Mouse (Mus musculus) kidney, adult 2 months (tissue): Measurements from ENCODE around the gene Ctr9. TPM values are rescaled to one million over a fixed set of nuclear protein-coding genes. Genes with fewer than 3 reads are reported as not detected.
A peak's percentile ranks its signal among the peaks of the same experiment; 100 is the strongest.

ENCODE experiments used
- DNase-seq: peaks from one replicate; pipeline ENCODE4 v3.0.0; 2021
- H3K27ac ChIP-seq: fragments of 200-500 bp; 2 replicates; pipeline ENCODE4 v1.5.1; 2012; ENCODE audit warnings: low read depth, low read length, control low read depth, inconsistent platforms; ENCODE audit not compliant: insufficient read depth
- H3K27me3 ChIP-seq: fragments of 200-500 bp; replicated peaks from 2 replicates; pipeline ENCODE4 v1.6.1; 2012; ENCODE audit warnings: mild to moderate bottlenecking, moderate library complexity, low read length, inconsistent platforms; ENCODE audit not compliant: control insufficient read depth, insufficient read depth
- H3K36me3 ChIP-seq: fragments of 200-500 bp; 2 replicates; pipeline ENCODE4 v1.6.1; 2012; ENCODE audit warnings: mild to moderate bottlenecking, moderate library complexity, low read length, inconsistent platforms; ENCODE audit not compliant: control insufficient read depth, insufficient read depth
- H3K4me1 ChIP-seq: fragments of 200-500 bp; 2 replicates; pipeline ENCODE4 v1.6.1; 2011; ENCODE audit warnings: low read length; ENCODE audit not compliant: control insufficient read depth, insufficient read depth
- H3K4me3 ChIP-seq: fragments of 200-500 bp; 2 replicates; pipeline ENCODE4 v1.5.1; 2011; ENCODE audit warnings: mild to moderate bottlenecking, low read depth, low read length, control low read depth; ENCODE audit not compliant: insufficient read depth
- CTCF ChIP-seq: fragments of 200-500 bp; conservative IDR thresholded peaks from 2 replicates; pipeline ENCODE4 v1.5.1; 2011; ENCODE audit warnings: low read depth, mild to moderate bottlenecking, control low read depth, low read length, moderate library complexity, mixed read lengths; ENCODE audit not compliant: insufficient read depth, insufficient read length
- POLR2A ChIP-seq: fragments of 200-500 bp; IDR thresholded peaks from one replicate; pipeline ENCODE4 v1.6.1; 2011; ENCODE audit warnings: low read depth, low read length, control low read depth
- WGBS: fragments of 180-500 bp; shearing (Covaris S2); methylation state at CpG from one replicate; pipeline ENCODE4 v1.1.7; 2018; 5-methylcytosine and 5-hydroxymethylcytosine counted together
- polyA plus RNA-seq: library from polyadenylated mRNA; depleted of rRNA; stranded (reverse); fragments of >200 nt; gene quantifications from 2 replicates; pipeline ENCODE4 v1.2.3, GENCODE M21; 2012

The Ctr9 gene
- polyA plus RNA-seq, 1 experiment: 12.7 TPM

- no peaks in the 10 kb centered on the region for H3K27me3 ChIP-seq
- no peak for TF ChIP-seq POLR2A
- TF ChIP-seq CTCF: no peak
- H3K4me3 ChIP-seq: no peak overlapping the region
- H3K27ac ChIP-seq: no peak overlapping the region
- H3K4me1 ChIP-seq: no peaks in the 10 kb centered on the region
- no peaks in the 10 kb centered on the region for H3K36me3 ChIP-seq
- no peak for DNase-seq
- 79% methylated on average over 7 of the region's 7 CpGs for WGBS
Measured at GRCm38 (mm10) chr7:111014039-111014605, 14.6 kb upstream of the Ctr9 start.

DNA sequence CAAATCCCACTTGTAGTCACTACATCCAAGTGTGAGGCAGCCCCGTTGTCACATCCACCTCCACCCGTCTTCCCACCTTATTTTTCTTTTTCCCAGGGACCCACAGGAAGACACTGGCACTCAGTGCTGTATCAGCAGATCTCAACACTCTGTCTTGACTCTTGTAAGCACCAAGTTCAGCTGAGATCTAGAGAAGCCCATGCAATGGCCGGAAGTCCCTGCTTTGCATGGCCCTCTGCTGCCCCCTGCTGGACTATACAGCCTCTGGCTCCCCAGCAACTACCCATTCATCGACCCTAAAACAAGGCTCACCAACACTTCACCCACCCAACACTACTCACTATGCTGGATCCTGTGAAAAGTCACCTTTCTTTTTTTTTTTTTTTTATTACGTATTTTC is 13.9 kb upstream of the Ctr9 start:
- H3K27ac ChIP-seq: no peak overlapping the region
- H3K4me3 ChIP-seq: no peak overlapping the region
- peak; percentile 97 for TF ChIP-seq CTCF
- no peak for TF ChIP-seq POLR2A
- no peaks in the 10 kb centered on the region for H3K27me3 ChIP-seq
- H3K36me3 ChIP-seq: no peaks in the 10 kb centered on the region
- 14% methylated on average over 5 of the region's 5 CpGs for WGBS
- peak; percentile 88 for DNase-seq
- H3K4me1 ChIP-seq: no peaks in the 10 kb centered on the region

DNA sequence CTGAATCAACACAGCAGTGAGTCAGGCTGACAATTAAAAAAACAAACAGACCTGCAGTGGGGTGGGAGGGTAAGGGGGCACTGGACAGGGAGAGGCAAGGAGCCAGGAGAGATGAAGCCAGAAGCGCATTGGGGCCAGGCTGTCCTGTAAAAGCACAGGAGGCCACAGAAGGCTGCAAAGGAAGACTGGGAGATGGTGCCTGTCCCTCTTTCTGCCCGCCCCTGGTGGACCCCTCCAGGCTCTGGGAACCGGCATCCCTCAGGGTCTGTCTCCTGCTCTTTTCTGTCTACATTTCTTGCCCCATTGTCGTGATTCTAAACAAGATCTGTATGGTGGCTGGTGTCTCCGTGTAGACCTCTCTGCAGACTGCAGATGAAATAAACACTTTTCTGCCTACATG is 13.0 kb upstream of the Ctr9 start:
- no peak for DNase-seq
- TF ChIP-seq POLR2A: no peak
- H3K27me3 ChIP-seq: no peaks in the 10 kb centered on the region
- H3K4me3 ChIP-seq: no peak overlapping the region
- H3K36me3 ChIP-seq: no peaks in the 10 kb centered on the region
- no peaks in the 10 kb centered on the region for H3K4me1 ChIP-seq
- no peak overlapping the region for H3K27ac ChIP-seq
- 82% methylated on average over 5 of the region's 5 CpGs for WGBS

GRCm38 (mm10) chr7:111016921-111017320 is 11.8 kb upstream of the Ctr9 start:
- H3K27ac ChIP-seq: no peak overlapping the region
- no peak for TF ChIP-seq POLR2A
- no peak for TF ChIP-seq CTCF
- H3K36me3 ChIP-seq: no peaks in the 10 kb centered on the region
- no peaks in the 10 kb centered on the region for H3K27me3 ChIP-seq
- WGBS: 73% methylated on average over 3 of the region's 3 CpGs
- DNase-seq: no peak
- H3K4me3 ChIP-seq: no peak overlapping the region
- H3K4me1 ChIP-seq: no peaks in the 10 kb centered on the region

DNA sequence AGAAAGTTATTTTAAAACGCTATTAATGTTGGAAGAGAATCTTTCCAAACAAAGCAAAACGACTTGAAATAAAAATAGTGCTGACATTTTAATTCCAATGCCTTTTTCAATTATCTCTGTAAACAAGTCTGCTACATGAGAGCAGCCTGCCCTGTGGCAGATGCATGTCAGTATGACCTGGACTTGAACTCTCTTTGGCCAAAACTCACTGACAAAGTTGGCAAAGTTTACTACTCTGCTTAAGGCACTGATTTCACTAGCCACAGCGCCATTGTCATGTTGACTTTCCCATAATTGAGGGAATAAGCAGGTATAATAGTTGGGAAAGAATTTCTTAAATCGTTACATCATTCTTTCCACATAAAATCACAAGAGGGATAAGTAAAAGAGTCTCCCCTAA is 7.9 kb upstream of the Ctr9 start:
- Histone ChIP-seq H3K27ac (no peak overlapping the region), H3K36me3 (no peaks in the 10 kb centered on the region), H3K4me1 (peaks cover 9% of the 10 kb centered on the region; the same call in 1 of the 2 replicates), H3K27me3 (no peaks in the 10 kb centered on the region), H3K4me3 (no peak overlapping the region)
- 56% methylated on average over 4 of the region's 4 CpGs for WGBS
- DNase-seq: no peak
- no peak for TF ChIP-seq POLR2A
- no peak for TF ChIP-seq CTCF

- TF ChIP-seq CTCF (no peak), POLR2A (no peak)
- no peak overlapping the region for H3K4me3 ChIP-seq
- H3K27ac ChIP-seq: peak overlapping the region; percentile 56; the same call in 1 of the 2 replicates
- peak; percentile 75 for DNase-seq
- H3K27me3 ChIP-seq: no peaks in the 10 kb centered on the region
- H3K4me1 ChIP-seq: peaks cover 11% of the 10 kb centered on the region; the same call in 1 of the 2 replicates
- H3K36me3 ChIP-seq: no peaks in the 10 kb centered on the region
- WGBS: 32% methylated on average over 8 of the region's 8 CpGs
Measured at GRCm38 (mm10) chr7:111024068-111024594, 4.6 kb upstream of the Ctr9 start.

- H3K4me3 ChIP-seq: no peak overlapping the region
- WGBS: 58% methylated on average over 4 of the region's 4 CpGs
- H3K36me3 ChIP-seq: no peaks in the 10 kb centered on the region
- H3K4me1 ChIP-seq: peaks cover 11% of the 10 kb centered on the region; the same call in 1 of the 2 replicates
- no peak for DNase-seq
- TF ChIP-seq POLR2A (no peak), CTCF (no peak)
- no peaks in the 10 kb centered on the region for H3K27me3 ChIP-seq
- no peak overlapping the region for H3K27ac ChIP-seq
Measured at GRCm38 (mm10) chr7:111024912-111025311, 3.8 kb upstream of the Ctr9 start.

DNA sequence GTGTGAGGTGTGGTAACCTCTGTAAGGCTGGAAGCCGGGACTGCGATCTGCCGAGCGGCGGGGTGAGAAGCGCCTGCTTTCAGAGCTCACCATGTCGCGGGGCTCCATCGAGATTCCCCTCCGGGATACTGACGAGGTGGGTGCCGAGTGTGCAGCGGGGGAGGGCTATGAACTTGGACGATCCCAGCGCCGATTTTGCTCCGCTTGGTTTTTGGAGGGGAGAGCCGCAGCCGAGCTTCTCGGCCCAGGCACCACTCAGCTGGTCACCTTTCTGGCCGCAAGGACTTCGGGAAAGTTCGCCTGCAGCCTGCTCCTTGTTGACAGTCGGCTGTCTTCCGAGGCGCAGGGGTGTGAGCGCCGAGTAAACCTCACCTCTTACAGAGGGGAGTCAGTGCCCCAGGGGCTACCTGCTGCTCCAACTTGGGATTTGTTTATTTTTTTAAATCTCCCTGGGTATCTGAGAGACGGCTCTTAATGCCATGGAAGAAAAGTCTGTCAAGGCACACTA is 349 bp downstream of the Ctr9 start:
- H3K4me3 ChIP-seq: peak overlapping the region; percentile 85
- TF ChIP-seq CTCF (no peak), POLR2A (no peak)

More for the DNA sequence above, 349 bp downstream of the Ctr9 start:
- H3K4me1 ChIP-seq: peaks cover 8% of the 10 kb centered on the region; the same call in 1 of the 2 replicates
- no peaks in the 10 kb centered on the region for H3K27me3 ChIP-seq
- no peaks in the 10 kb centered on the region; the same call in none of the 2 replicates for H3K36me3 ChIP-seq
- WGBS: under 1% methylated on average over 29 of the region's 29 CpGs
- no peak for DNase-seq
- peak overlapping the region; percentile 52 for H3K27ac ChIP-seq
